Mouse (Mus musculus): ENCODE results near the gene Otogl. TPM values are rescaled to one million over a fixed set of nuclear protein-coding genes. Genes with fewer than 3 reads are reported as not detected.
"Not testable (repeated sequence)": the region's sequence is repeated elsewhere in the genome, so short reads cannot be mapped to it uniquely, and the experiment has no call there.

The Otogl gene
- polyA plus RNA-seq, 1 experiment from 2014 or later, result 0.05 TPM

- no peaks in the 10 kb centered on the region for H3K9me3 ChIP-seq
- H3K27ac ChIP-seq (replicated peaks), result no peak overlapping the region
- H3K27me3 ChIP-seq, result no peaks in the 10 kb centered on the region
- H3K4me1 ChIP-seq, result no peaks in the 10 kb centered on the region
- WGBS, result 31% methylated on average over 7 of the region's 7 CpGs
- no peak overlapping the region for H3K9ac ChIP-seq (replicated peaks)
- ATAC-seq (replicated peaks), result peak; percentile 51
- H3K36me3 ChIP-seq, result no peaks in the 10 kb centered on the region
- no peak overlapping the region for H3K4me2 ChIP-seq (replicated peaks)
- no peak overlapping the region for H3K4me3 ChIP-seq
These were observed 53.2 kb downstream of the Otogl start for GRCm38 (mm10) chr10:107858684-107859083.

- ATAC-seq (replicated peaks), result no peak
- H3K9me3 ChIP-seq, result no peaks in the 10 kb centered on the region
- no peak overlapping the region for H3K4me2 ChIP-seq (replicated peaks)
- 98% methylated on average over 1 of the region's 1 CpGs for WGBS
- no peaks in the 10 kb centered on the region for H3K27me3 ChIP-seq
- H3K27ac ChIP-seq (replicated peaks), result no peak overlapping the region
- no peak overlapping the region for H3K4me3 ChIP-seq
- no peak overlapping the region for H3K9ac ChIP-seq (replicated peaks)
- no peaks in the 10 kb centered on the region for H3K36me3 ChIP-seq
- H3K4me1 ChIP-seq, result no peaks in the 10 kb centered on the region
These were observed 67.0 kb downstream of the Otogl start for GRCm38 (mm10) chr10:107844906-107845305.

- WGBS, result 58% methylated on average over 4 of the region's 4 CpGs
- no peaks in the 10 kb centered on the region for H3K9me3 ChIP-seq
- 0 out of 2 replicates have a peak, but pooled peaks have one; percentile 35 for ATAC-seq (replicated peaks)
These were observed 77.3 kb downstream of the Otogl start for GRCm38 (mm10) chr10:107834452-107835239.

GRCm38 (mm10) chr10:107829151-107829550 lies 82.8 kb downstream of the Otogl start:
- Histone ChIP-seq H3K4me3 (no peak overlapping the region), H3K36me3 (no peaks in the 10 kb centered on the region), H3K27ac (replicated peaks) (no peak overlapping the region), H3K9ac (replicated peaks) (no peak overlapping the region), H3K27me3 (no peaks in the 10 kb centered on the region), H3K4me2 (replicated peaks) (no peak overlapping the region), H3K4me1 (no peaks in the 10 kb centered on the region), H3K9me3 (no peaks in the 10 kb centered on the region)
- WGBS, result 88% methylated on average over 6 of the region's 6 CpGs
- ATAC-seq (replicated peaks), result no peak

More at GRCm38 (mm10) chr10:107834452-107835239, 77.3 kb downstream of the Otogl start:
- Histone ChIP-seq H3K27ac (replicated peaks) (no peak overlapping the region), H3K4me2 (replicated peaks) (no peak overlapping the region), H3K27me3 (no peaks in the 10 kb centered on the region), H3K9ac (replicated peaks) (no peak overlapping the region), H3K36me3 (no peaks in the 10 kb centered on the region), H3K4me1 (no peaks in the 10 kb centered on the region), H3K4me3 (no peak overlapping the region)

GRCm38 (mm10) chr10:107813814-107814483 lies 98.0 kb downstream of the Otogl start:
- H3K27ac ChIP-seq (replicated peaks), result no peak overlapping the region
- no peaks in the 10 kb centered on the region; the same call in 1 of the 2 replicates for H3K4me1 ChIP-seq
- no peak overlapping the region for H3K4me2 ChIP-seq (replicated peaks)
- H3K4me3 ChIP-seq, result no peak overlapping the region
- no peaks in the 10 kb centered on the region for H3K27me3 ChIP-seq
- WGBS, result 64% methylated on average over 16 of the region's 16 CpGs
- peak; percentile 48; the same call in 1 of the 2 replicates for ATAC-seq (replicated peaks)
- H3K9ac ChIP-seq (replicated peaks), result no peak overlapping the region
- no peaks in the 10 kb centered on the region for H3K36me3 ChIP-seq
- no peaks in the 10 kb centered on the region for H3K9me3 ChIP-seq

GRCm38 (mm10) chr10:107810649-107811398 lies 101.1 kb downstream of the Otogl start:
- Histone ChIP-seq H3K4me3 (no peak overlapping the region), H3K9me3 (no peaks in the 10 kb centered on the region), H3K27me3 (no peaks in the 10 kb centered on the region), H3K27ac (replicated peaks) (no peak overlapping the region), H3K4me2 (replicated peaks) (no peak overlapping the region), H3K36me3 (no peaks in the 10 kb centered on the region), H3K9ac (replicated peaks) (no peak overlapping the region), H3K4me1 (no peaks in the 10 kb centered on the region; the same call in 1 of the 2 replicates)
- 87% methylated on average over 5 of the region's 6 CpGs for WGBS
- no peak for ATAC-seq (replicated peaks)

GRCm38 (mm10) chr10:107805203-107805602 lies 106.7 kb downstream of the Otogl start:
- Histone ChIP-seq H3K9me3 (no peaks in the 10 kb centered on the region), H3K27me3 (no peaks in the 10 kb centered on the region), H3K4me2 (replicated peaks) (no peak overlapping the region), H3K9ac (replicated peaks) (no peak overlapping the region), H3K27ac (replicated peaks) (no peak overlapping the region), H3K4me1 (no peaks in the 10 kb centered on the region), H3K36me3 (no peaks in the 10 kb centered on the region), H3K4me3 (no peak overlapping the region)
- ATAC-seq (replicated peaks), result no peak
- WGBS, result 95% methylated on average over 2 of the region's 2 CpGs

GRCm38 (mm10) chr10:107804285-107804684 lies 107.6 kb downstream of the Otogl start:
- not testable (repeated sequence) for H3K27ac ChIP-seq (replicated peaks); H3K4me2 ChIP-seq (replicated peaks); H3K4me1 ChIP-seq; H3K36me3 ChIP-seq; H3K4me3 ChIP-seq; H3K9ac ChIP-seq (replicated peaks); H3K9me3 ChIP-seq; H3K27me3 ChIP-seq; ATAC-seq (replicated peaks)
- WGBS, result 70% methylated on average over 2 of the region's 2 CpGs

- no peak overlapping the region for H3K4me2 ChIP-seq (replicated peaks)
- no peaks in the 10 kb centered on the region for H3K36me3 ChIP-seq
- H3K4me1 ChIP-seq, result no peaks in the 10 kb centered on the region
- no peaks in the 10 kb centered on the region for H3K9me3 ChIP-seq
- ATAC-seq (replicated peaks), result peak; percentile 85
- 12% methylated on average over 7 of the region's 7 CpGs for WGBS
- H3K4me3 ChIP-seq, result no peak overlapping the region
- H3K9ac ChIP-seq (replicated peaks), result no peak overlapping the region
- no peak overlapping the region for H3K27ac ChIP-seq (replicated peaks)
- no peaks in the 10 kb centered on the region for H3K27me3 ChIP-seq
These were observed 112.1 kb downstream of the Otogl start for GRCm38 (mm10) chr10:107799671-107800353.

GRCm38 (mm10) chr10:107794812-107795756 lies 116.8 kb downstream of the Otogl start:
- Histone ChIP-seq H3K36me3 (no peaks in the 10 kb centered on the region), H3K4me2 (replicated peaks) (no peak overlapping the region), H3K4me1 (no peaks in the 10 kb centered on the region), H3K9ac (replicated peaks) (no peak overlapping the region), H3K27ac (replicated peaks) (no peak overlapping the region), H3K9me3 (no peaks in the 10 kb centered on the region), H3K27me3 (no peaks in the 10 kb centered on the region), H3K4me3 (no peak overlapping the region)
- ATAC-seq (replicated peaks), result no peak
- WGBS, result 80% methylated on average over 10 of the region's 10 CpGs

- WGBS, result 87% methylated on average over 3 of the region's 3 CpGs
- Histone ChIP-seq H3K27ac (replicated peaks) (no peak overlapping the region), H3K36me3 (no peaks in the 10 kb centered on the region)
These were observed 119.4 kb downstream of the Otogl start for GRCm38 (mm10) chr10:107792491-107792890.

More at GRCm38 (mm10) chr10:107792491-107792890, 119.4 kb downstream of the Otogl start:
- H3K9ac ChIP-seq (replicated peaks), result no peak overlapping the region
- H3K9me3 ChIP-seq, result no peaks in the 10 kb centered on the region
- no peak overlapping the region for H3K4me2 ChIP-seq (replicated peaks)
- no peak overlapping the region for H3K4me3 ChIP-seq
- no peaks in the 10 kb centered on the region for H3K4me1 ChIP-seq
- no peaks in the 10 kb centered on the region for H3K27me3 ChIP-seq
- ATAC-seq (replicated peaks), result no peak
